9 mouse cellular contexts compared by ENCODE assay signal in the genomic region with DNA sequence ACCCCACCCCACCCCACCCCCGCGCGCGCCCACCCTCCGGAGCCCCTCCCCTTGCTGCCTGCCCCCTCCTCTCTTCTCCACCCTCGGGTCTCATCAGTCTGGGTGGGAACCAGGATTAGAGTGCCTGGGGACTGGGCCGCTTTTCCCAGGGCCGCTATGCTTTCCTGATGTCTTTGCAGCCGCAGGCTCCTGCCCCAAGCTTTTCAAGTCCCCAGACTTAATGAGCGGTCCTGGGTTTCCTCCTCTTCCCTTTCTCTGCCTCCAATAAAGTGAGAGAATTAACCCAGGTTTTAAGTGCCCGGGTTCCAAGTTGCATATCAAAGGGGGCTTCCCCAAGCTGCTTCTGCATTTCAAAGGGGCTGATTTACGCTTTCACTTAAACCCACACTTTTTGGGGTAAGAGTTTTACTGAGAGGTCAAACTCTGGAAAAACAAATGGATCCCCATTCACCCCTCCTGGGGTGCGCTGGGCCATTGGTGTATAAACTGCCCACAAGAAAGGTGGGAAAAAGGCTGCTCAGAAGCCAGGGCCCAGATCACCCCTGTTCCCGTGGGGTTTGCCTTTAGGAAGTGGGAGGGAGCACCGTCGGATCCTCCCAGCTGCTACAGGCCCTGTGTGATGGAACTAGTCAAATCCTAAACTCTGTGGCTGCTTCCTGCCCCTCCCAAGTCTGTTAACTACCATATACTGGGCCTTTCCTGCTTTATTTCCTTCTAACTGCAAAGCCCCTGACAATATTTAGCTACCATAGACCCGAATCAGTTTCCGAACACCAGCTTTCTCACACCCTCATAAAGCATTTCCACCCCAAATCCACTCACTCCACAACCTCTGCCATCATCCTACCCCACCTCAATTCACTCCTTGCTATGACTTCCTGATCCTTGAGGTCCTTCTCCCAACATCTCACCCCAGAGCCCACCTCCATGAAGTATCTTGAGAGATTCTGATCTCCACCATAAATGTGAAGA.
A peak's percentile ranks its signal among the peaks of the same experiment; 100 is the strongest.
DNase-seq lines count a peak whose midpoint lies in the region; ATAC-seq and TF ChIP-seq lines count a peak whose summit lies in the region.
"Had no signal": no experiment of that assay in that cellular context is flagged by ENCODE, and none has a peak within 500 bp of the region (broad histone marks: within the 10 kb centered on the region; RNA-seq: fewer than 3 reads in every experiment).

No protein-coding gene starts in this region.

- H3K9ac ChIP-seq in forebrain, embryonic 13.5 days, result peak overlapping the region; percentile 34; the same call in 1 of the 2 replicates
- H3K9ac ChIP-seq in intestine, postnatal 0 days (ENCODE audit: low read depth, low read length), result no peak overlapping the region

- peak; percentile 36 for DNase-seq in kidney, adult 2 months
- no peak for DNase-seq in kidney, adult 11 months
- DNase-seq in neural tube, embryonic 10.5 days (ENCODE audit: extremely low spot score, low spot score), result peak; percentile 61
- no peak for DNase-seq in gastrocnemius, postnatal 4 days (ENCODE audit: low spot score in 2 of 2)
- no peak for DNase-seq in yolk sac, embryonic 10.5 days (ENCODE audit: low spot score)
- no peak for DNase-seq in right cerebral cortex, postnatal 4 days

- ATAC-seq in forebrain, embryonic 13.5 days, result peak; percentile 81
- no peak for ATAC-seq in intestine, postnatal 0 days

- no peak for TF ChIP-seq POLR2A in kidney, adult 2 months (IDR thresholded peaks at IDR 0.05; ENCODE audit: low read depth, low read length)

- H3K27ac ChIP-seq in kidney, adult 2 months (ENCODE audit: insufficient read depth, low read depth, low read length), result no peak overlapping the region
- H3K27ac ChIP-seq in forebrain, embryonic 13.5 days, result peak overlapping the region; percentile 76
- H3K27ac ChIP-seq in intestine, postnatal 0 days (ENCODE audit: low read depth, low read length), result no peak overlapping the region

- H3K4me3 ChIP-seq in kidney, adult 2 months (ENCODE audit: insufficient read depth, low read depth, low read length), result no peak overlapping the region
- no peak overlapping the region for H3K4me3 ChIP-seq in forebrain, embryonic 13.5 days
- H3K4me3 ChIP-seq in intestine, postnatal 0 days (ENCODE audit: low read depth, low read length), result no peak overlapping the region

- H3K36me3 ChIP-seq in kidney, adult 2 months (ENCODE audit: control insufficient read depth, insufficient read depth, low read length), result no peaks in the 10 kb centered on the region
- H3K36me3 ChIP-seq in forebrain, embryonic 13.5 days (ENCODE audit: poor library complexity, severe bottlenecking), result no peaks in the 10 kb centered on the region
- no peaks in the 10 kb centered on the region for H3K36me3 ChIP-seq in intestine, postnatal 0 days (ENCODE audit: control insufficient read depth, insufficient read depth)

- H3K9me3 ChIP-seq in forebrain, embryonic 13.5 days (replicated peaks), result no peaks in the 10 kb centered on the region
- no peaks in the 10 kb centered on the region for H3K9me3 ChIP-seq in intestine, postnatal 0 days (ENCODE audit: control insufficient read depth)

- no peaks in the 10 kb centered on the region for H3K4me1 ChIP-seq in kidney, adult 2 months (ENCODE audit: control insufficient read depth, insufficient read depth, low read length)
- H3K4me1 ChIP-seq in forebrain, embryonic 13.5 days, result peaks cover 39% of the 10 kb centered on the region
- H3K4me1 ChIP-seq in intestine, postnatal 0 days (replicated peaks; ENCODE audit: control insufficient read depth, insufficient read depth, low read length), result no peaks in the 10 kb centered on the region

- 45% methylated on average over 18 of the region's 18 CpGs for WGBS in kidney, adult 2 months
- WGBS in forebrain, embryonic 13.5 days, result 6% methylated on average over 18 of the region's 18 CpGs
- WGBS in intestine, postnatal 0 days, result 39% methylated on average over 18 of the region's 18 CpGs

- TF ChIP-seq CTCF in kidney, adult 2 months (conservative IDR thresholded peaks at IDR 0.05; ENCODE audit: insufficient read depth, insufficient read length, low read depth, low read length), result no peak
- no peak for TF ChIP-seq CTCF in intestine, postnatal 0 days (IDR thresholded peaks at IDR 0.05; ENCODE audit: low read depth)

- H3K27me3 ChIP-seq in kidney, adult 2 months (replicated peaks; ENCODE audit: control insufficient read depth, insufficient read depth, low read length), result no peaks in the 10 kb centered on the region
- H3K27me3 ChIP-seq in forebrain, embryonic 13.5 days, result no peaks in the 10 kb centered on the region
- H3K27me3 ChIP-seq in intestine, postnatal 0 days (replicated peaks; ENCODE audit: control insufficient read depth, insufficient read depth, low read length), result no peaks in the 10 kb centered on the region
- H3K27me3 ChIP-seq: CH12.LX had no signal

- peak overlapping the region; percentile 52 for H3K4me2 ChIP-seq in forebrain, embryonic 13.5 days
- 0 out of 2 replicates have a peak overlapping the region, but pooled peaks have one; percentile 9 for H3K4me2 ChIP-seq in intestine, postnatal 0 days (replicated peaks; ENCODE audit: low read depth)

Comparison
In these comparisons a context has a peak if more than half of its experiments do, and no peak if none do; other contexts are left out.
1. DNase-seq: peak in kidney, adult 2 months (single experiment) and neural tube, embryonic 10.5 days (single experiment); none in kidney, adult 11 months (single experiment), gastrocnemius, postnatal 4 days (0 of 2), yolk sac, embryonic 10.5 days (single experiment) and right cerebral cortex, postnatal 4 days (single experiment).